Mouse (Mus musculus) neural tube, embryonic 13.5 days (tissue): ENCODE results near the gene Taf3. TPM values are rescaled to one million over a fixed set of nuclear protein-coding genes. Genes with fewer than 3 reads are reported as not detected.

Source experiments
- ATAC-seq: fragments of 200-750 bp; cut with Nextera tagmentation; 2 replicates; pipeline ENCODE4 v1.8.0; 2017; ENCODE audit warnings: low read depth, mild to moderate bottlenecking, moderate TSS enrichment, moderate library complexity
- H3K27ac ChIP-seq: fragments of 300-500 bp; sonication (generic); replicated peaks from 2 replicates; pipeline ENCODE4 v1.5.1; 2015; ENCODE audit warnings: moderate library complexity, mild to moderate bottlenecking, inconsistent platforms
- H3K27me3 ChIP-seq: fragments of 300-500 bp; sonication (generic); 2 replicates; pipeline ENCODE4 v1.6.1; 2015; ENCODE audit warnings: mild to moderate bottlenecking, inconsistent platforms
- H3K36me3 ChIP-seq: fragments of 300-500 bp; sonication (generic); 2 replicates; pipeline ENCODE4 v1.6.1; 2015; ENCODE audit warnings: mild to moderate bottlenecking, inconsistent platforms
- H3K4me1 ChIP-seq: fragments of 300-500 bp; sonication (generic); replicated peaks from 2 replicates; pipeline ENCODE4 v1.6.1; 2015; ENCODE audit warnings: inconsistent platforms
- H3K4me2 ChIP-seq: fragments of 300-500 bp; sonication (generic); 2 replicates; pipeline ENCODE4 v1.6.1; 2015; ENCODE audit warnings: inconsistent platforms, mild to moderate bottlenecking, moderate library complexity
- H3K4me3 ChIP-seq: fragments of 300-500 bp; sonication (generic); 2 replicates; pipeline ENCODE4 v1.5.1; 2015; ENCODE audit warnings: mild to moderate bottlenecking, inconsistent platforms
- H3K9ac ChIP-seq: fragments of 300-500 bp; sonication (generic); 2 replicates; pipeline ENCODE4 v1.6.1; 2015; ENCODE audit warnings: moderate library complexity, mild to moderate bottlenecking, inconsistent platforms
- H3K9me3 ChIP-seq: fragments of 300-500 bp; sonication (generic); 2 replicates; pipeline ENCODE4 v1.6.1; 2016; ENCODE audit warnings: inconsistent platforms
- WGBS: fragments of 180-500 bp; shearing (Covaris S2); methylation state at CpG from one replicate; pipeline ENCODE4 v1.1.7; 2015; 5-methylcytosine and 5-hydroxymethylcytosine counted together
- polyA plus RNA-seq: library from polyadenylated mRNA; unstranded; fragments of >200 nt; fragmentation: Nextera tagmentation; extraction: Ambion mirVana; gene quantifications from 2 replicates; pipeline ENCODE4 v1.2.1, GENCODE M21; 2015

The Taf3 gene
- polyA plus RNA-seq, 1 experiment from 2014 or later: 14.2 TPM

GRCm38 (mm10) chr2:9894836-9895593 is 153.4 kb downstream of the Taf3 start:
- H3K9ac ChIP-seq: no peak overlapping the region
- H3K4me3 ChIP-seq: no peak overlapping the region
- H3K4me2 ChIP-seq: no peak overlapping the region
- H3K36me3 ChIP-seq: no peaks in the 10 kb centered on the region
- no peak overlapping the region for H3K27ac ChIP-seq
- peaks cover 96% of the 10 kb centered on the region for H3K27me3 ChIP-seq
- peaks cover 5% of the 10 kb centered on the region for H3K4me1 ChIP-seq
- WGBS: under 1% methylated on average over 19 of the region's 19 CpGs
- ATAC-seq: no peak
- no peaks in the 10 kb centered on the region for H3K9me3 ChIP-seq

- no peak overlapping the region for H3K27ac ChIP-seq
- no peak for ATAC-seq
- peaks cover 96% of the 10 kb centered on the region for H3K27me3 ChIP-seq
- no peak overlapping the region for H3K4me2 ChIP-seq
- no peaks in the 10 kb centered on the region for H3K9me3 ChIP-seq
- 0% methylated on average over 6 of the region's 6 CpGs for WGBS
- H3K36me3 ChIP-seq: no peaks in the 10 kb centered on the region
- H3K9ac ChIP-seq: no peak overlapping the region
- H3K4me1 ChIP-seq: peaks cover 12% of the 10 kb centered on the region
- H3K4me3 ChIP-seq: no peak overlapping the region
These were observed 155.0 kb downstream of the Taf3 start for GRCm38 (mm10) chr2:9893272-9893953.

GRCm38 (mm10) chr2:9892541-9892940 is 155.9 kb downstream of the Taf3 start:
- Histone ChIP-seq H3K36me3 (no peaks in the 10 kb centered on the region), H3K27ac (no peak overlapping the region), H3K27me3 (peaks cover 96% of the 10 kb centered on the region), H3K4me1 (peaks cover 12% of the 10 kb centered on the region), H3K4me3 (no peak overlapping the region), H3K9ac (no peak overlapping the region), H3K4me2 (no peak overlapping the region), H3K9me3 (no peaks in the 10 kb centered on the region)
- 3% methylated on average over 7 of the region's 7 CpGs for WGBS
- no peak for ATAC-seq

- no peak overlapping the region for H3K9ac ChIP-seq
- no peak overlapping the region for H3K4me3 ChIP-seq
- H3K27ac ChIP-seq: no peak overlapping the region
- H3K4me2 ChIP-seq: no peak overlapping the region
- WGBS: under 1% methylated on average over 5 of the region's 5 CpGs
- no peak for ATAC-seq
- peaks cover 8% of the 10 kb centered on the region for H3K4me1 ChIP-seq
- H3K36me3 ChIP-seq: no peaks in the 10 kb centered on the region
- peaks cover 96% of the 10 kb centered on the region for H3K27me3 ChIP-seq
- no peaks in the 10 kb centered on the region for H3K9me3 ChIP-seq
These were observed 157.5 kb downstream of the Taf3 start for GRCm38 (mm10) chr2:9890906-9891305.

- Histone ChIP-seq H3K36me3 (no peaks in the 10 kb centered on the region), H3K4me2 (no peak overlapping the region), H3K27me3 (peaks cover 96% of the 10 kb centered on the region), H3K9me3 (no peaks in the 10 kb centered on the region), H3K27ac (no peak overlapping the region), H3K4me1 (0 out of 2 replicates have a peak, but pooled peaks cover 7% of the 10 kb centered on the region), H3K9ac (no peak overlapping the region), H3K4me3 (no peak overlapping the region)
- no peak for ATAC-seq
- WGBS: 5% methylated on average over 8 of the region's 8 CpGs
These were observed 158.1 kb downstream of the Taf3 start for GRCm38 (mm10) chr2:9890251-9890650.

- Histone ChIP-seq H3K4me3 (0 out of 2 replicates have a peak within 1 kb of the TSS, but pooled peaks have one; percentile 6), H3K27me3 (peaks cover 96% of the 10 kb centered on the region), H3K27ac (no peak within 1 kb of the TSS), H3K9ac (no peak within 1 kb of the TSS), H3K4me1 (0 out of 2 replicates have a peak, but pooled peaks cover 7% of the 10 kb centered on the region), H3K36me3 (no peaks in the 10 kb centered on the region), H3K9me3 (no peaks in the 10 kb centered on the region), H3K4me2 (peak within 1 kb of the TSS; percentile 30)
- WGBS: under 1% methylated on average over 23 of the region's 23 CpGs
- ATAC-seq: 0 out of 2 replicates have a peak, but pooled peaks have one; percentile 14
These were observed 158.7 kb downstream of the Taf3 start, which contains the start of gene Gata3 for GRCm38 (mm10) chr2:9889651-9890183. Gata3 (minus strand) TSS chr2:9890034.

- H3K9ac ChIP-seq: no peak within 1 kb of the TSS
- no peaks in the 10 kb centered on the region for H3K9me3 ChIP-seq
- under 1% methylated on average over 30 of the region's 30 CpGs for WGBS
- H3K27ac ChIP-seq: no peak within 1 kb of the TSS
- H3K4me2 ChIP-seq: peak within 1 kb of the TSS; percentile 30
- 0 out of 2 replicates have a peak, but pooled peaks cover 7% of the 10 kb centered on the region for H3K4me1 ChIP-seq
- no peaks in the 10 kb centered on the region for H3K36me3 ChIP-seq
- peak; percentile 63; the same call in 1 of the 2 replicates for ATAC-seq
- H3K4me3 ChIP-seq: 0 out of 2 replicates have a peak within 1 kb of the TSS, but pooled peaks have one; percentile 6
- H3K27me3 ChIP-seq: peaks cover 96% of the 10 kb centered on the region
These were observed 159.3 kb downstream of the Taf3 start, which contains the start of gene 9230102O04Rik for GRCm38 (mm10) chr2:9888913-9889650. 9230102O04Rik (minus strand) TSS chr2:9889540.

GRCm38 (mm10) chr2:9887636-9888035 is 160.8 kb downstream of the Taf3 start:
- Histone ChIP-seq H3K27ac (no peak overlapping the region), H3K9ac (no peak overlapping the region), H3K9me3 (no peaks in the 10 kb centered on the region), H3K4me3 (0 out of 2 replicates have a peak overlapping the region, but pooled peaks have one; percentile 3), H3K27me3 (peaks cover 93% of the 10 kb centered on the region), H3K4me2 (no peak overlapping the region), H3K4me1 (peaks cover 17% of the 10 kb centered on the region; the same call in 1 of the 2 replicates), H3K36me3 (no peaks in the 10 kb centered on the region)
- 0% methylated on average over 7 of the region's 7 CpGs for WGBS
- ATAC-seq: no peak

GRCm38 (mm10) chr2:9886921-9887610 is 161.3 kb downstream of the Taf3 start:
- Histone ChIP-seq H3K4me2 (no peak overlapping the region), H3K4me3 (peak overlapping the region; percentile 3; the same call in 1 of the 2 replicates), H3K27me3 (peaks cover 91% of the 10 kb centered on the region), H3K9me3 (no peaks in the 10 kb centered on the region), H3K27ac (no peak overlapping the region), H3K4me1 (peaks cover 22% of the 10 kb centered on the region), H3K36me3 (no peaks in the 10 kb centered on the region), H3K9ac (no peak overlapping the region)
- WGBS: 3% methylated on average over 7 of the region's 7 CpGs
- ATAC-seq: no peak

- H3K27ac ChIP-seq: no peak overlapping the region
- 10% methylated on average over 3 of the region's 3 CpGs for WGBS
- no peaks in the 10 kb centered on the region for H3K9me3 ChIP-seq
- H3K27me3 ChIP-seq: peaks cover 95% of the 10 kb centered on the region
- no peak overlapping the region for H3K4me3 ChIP-seq
- no peaks in the 10 kb centered on the region for H3K36me3 ChIP-seq
- peaks cover 33% of the 10 kb centered on the region for H3K4me1 ChIP-seq
- no peak overlapping the region for H3K9ac ChIP-seq
- no peak for ATAC-seq
- H3K4me2 ChIP-seq: no peak overlapping the region
These were observed 162.4 kb downstream of the Taf3 start for GRCm38 (mm10) chr2:9886031-9886430.

GRCm38 (mm10) chr2:9885217-9885770 is 163.1 kb downstream of the Taf3 start:
- 1% methylated on average over 14 of the region's 14 CpGs for WGBS
- no peak for ATAC-seq
- peaks cover 37% of the 10 kb centered on the region for H3K4me1 ChIP-seq
- H3K27ac ChIP-seq: no peak overlapping the region
- no peaks in the 10 kb centered on the region for H3K36me3 ChIP-seq
- 0 out of 2 replicates have a peak overlapping the region, but pooled peaks have one; percentile 0 for H3K4me3 ChIP-seq
- no peak overlapping the region for H3K9ac ChIP-seq
- peaks cover 95% of the 10 kb centered on the region for H3K27me3 ChIP-seq
- no peaks in the 10 kb centered on the region for H3K9me3 ChIP-seq
- H3K4me2 ChIP-seq: no peak overlapping the region
